Mouse (Mus musculus) small intestine, adult 2 months (tissue): ENCODE data around the gene Hsp90ab1. TPM values are rescaled to one million over a fixed set of nuclear protein-coding genes. Genes with fewer than 3 reads are reported as not detected.
A peak's percentile ranks its signal among the peaks of the same experiment; 100 is the strongest.

Experiments
- H3K27ac ChIP-seq: fragments of 200-500 bp; 2 replicates; pipeline ENCODE4 v1.5.1; 2012; ENCODE audit warnings: low read depth, low read length, control low read depth, inconsistent platforms; ENCODE audit not compliant: insufficient read depth
- H3K27me3 ChIP-seq: fragments of 200-500 bp; 2 replicates; pipeline ENCODE4 v1.6.1; 2012; ENCODE audit warnings: mild to moderate bottlenecking, moderate library complexity, low read length, inconsistent platforms; ENCODE audit not compliant: control insufficient read depth, insufficient read depth
- H3K36me3 ChIP-seq: fragments of 200-500 bp; 2 replicates; pipeline ENCODE4 v1.6.1; 2012; ENCODE audit warnings: mild to moderate bottlenecking, low read length, control low read depth, inconsistent platforms; ENCODE audit not compliant: control insufficient read depth, insufficient read depth
- H3K4me1 ChIP-seq: fragments of 200-500 bp; 2 replicates; pipeline ENCODE4 v1.6.1; 2012; ENCODE audit warnings: low read length, inconsistent platforms, mixed read lengths; ENCODE audit not compliant: control insufficient read depth, insufficient read depth, insufficient read length
- H3K4me3 ChIP-seq: fragments of 200-500 bp; 2 replicates; pipeline ENCODE4 v1.5.1; 2012; ENCODE audit warnings: low read depth, mild to moderate bottlenecking, control low read depth, inconsistent platforms, low read length, moderate library complexity
- CTCF ChIP-seq: fragments of 200-500 bp; IDR thresholded peaks from 2 replicates; pipeline ENCODE4 v1.5.1; 2012; ENCODE audit warnings: low read depth, mild to moderate bottlenecking, control low read depth, inconsistent platforms, low read length, moderate library complexity, mixed read lengths; ENCODE audit not compliant: insufficient replicate concordance, insufficient read length; ENCODE audit errors: extremely low read depth
- POLR2A ChIP-seq: fragments of 200-500 bp; IDR thresholded peaks from 2 replicates; pipeline ENCODE4 v1.6.1; 2012; ENCODE audit warnings: low read depth, mild to moderate bottlenecking, control low read depth, inconsistent platforms, low read length, moderate library complexity
- WGBS: fragments of 180-500 bp; shearing (Covaris S2); methylation state at CpG from one replicate; pipeline ENCODE4 v1.1.7; 2018; 5-methylcytosine and 5-hydroxymethylcytosine counted together
- polyA plus RNA-seq: library from polyadenylated mRNA; depleted of rRNA; stranded (reverse); fragments of >200 nt; gene quantifications from 2 replicates; pipeline ENCODE4 v1.2.3, GENCODE M21; 2012

Hsp90ab1 gene
- polyA plus RNA-seq, 1 experiment, result 157 TPM

GRCm38 (mm10) chr17:45563655-45564530 is 9.2 kb downstream of the Hsp90ab1 start, which contains the start of gene Slc35b2:
TSS of gene Slc35b2 (plus strand) at chr17:45563874.
- peaks cover 7% of the 10 kb centered on the region; the same call in 1 of the 2 replicates for H3K4me1 ChIP-seq
- peak within 1 kb of the TSS; percentile 89 for H3K4me3 ChIP-seq
- TF ChIP-seq POLR2A (peak; percentile 52), CTCF (peak; percentile 79)
- peaks cover 27% of the 10 kb centered on the region for H3K36me3 ChIP-seq
- WGBS, result under 1% methylated on average over 61 of the region's 61 CpGs
- peak within 1 kb of the TSS; percentile 11 for H3K27ac ChIP-seq
- no peaks in the 10 kb centered on the region for H3K27me3 ChIP-seq

- H3K27ac ChIP-seq, result no peak overlapping the region; the same call in 1 of the 2 replicates
- 72% methylated on average over 12 of the region's 12 CpGs for WGBS
- no peak overlapping the region for H3K4me3 ChIP-seq
- peaks cover 21% of the 10 kb centered on the region for H3K36me3 ChIP-seq
- H3K27me3 ChIP-seq, result no peaks in the 10 kb centered on the region
- peaks cover 10% of the 10 kb centered on the region for H3K4me1 ChIP-seq
- TF ChIP-seq POLR2A, result no peak
- TF ChIP-seq CTCF, result no peak
Measured at GRCm38 (mm10) chr17:45563216-45563615, 9.9 kb downstream of the Hsp90ab1 start.

GRCm38 (mm10) chr17:45559732-45560525 is 13.1 kb downstream of the Hsp90ab1 start:
- no peaks in the 10 kb centered on the region for H3K36me3 ChIP-seq
- peaks cover 10% of the 10 kb centered on the region for H3K4me1 ChIP-seq
- no peak overlapping the region for H3K4me3 ChIP-seq
- TF ChIP-seq POLR2A, result no peak
- no peak for TF ChIP-seq CTCF
- WGBS, result 79% methylated on average over 15 of the region's 15 CpGs
- no peak overlapping the region for H3K27ac ChIP-seq
- H3K27me3 ChIP-seq, result no peaks in the 10 kb centered on the region

- Histone ChIP-seq H3K4me3 (peak overlapping the region; percentile 61), H3K36me3 (no peaks in the 10 kb centered on the region), H3K27me3 (no peaks in the 10 kb centered on the region; the same call in 1 of the 2 replicates), H3K4me1 (peaks cover 7% of the 10 kb centered on the region), H3K27ac (peak overlapping the region; percentile 21; the same call in 1 of the 2 replicates)
- TF ChIP-seq CTCF (no peak), POLR2A (no peak)
- WGBS, result 66% methylated on average over 16 of the region's 16 CpGs
Measured at GRCm38 (mm10) chr17:45557998-45558862, 14.8 kb downstream of the Hsp90ab1 start.

GRCm38 (mm10) chr17:45557246-45557824 is 15.7 kb downstream of the Hsp90ab1 start:
- Histone ChIP-seq H3K27ac (peak overlapping the region; percentile 61), H3K4me3 (peak overlapping the region; percentile 61), H3K36me3 (no peaks in the 10 kb centered on the region), H3K27me3 (no peaks in the 10 kb centered on the region; the same call in 1 of the 2 replicates), H3K4me1 (peaks cover 7% of the 10 kb centered on the region)
- 86% methylated on average over 7 of the region's 7 CpGs for WGBS
- TF ChIP-seq POLR2A, result no peak
- TF ChIP-seq CTCF, result no peak

GRCm38 (mm10) chr17:45556514-45557245 is 16.4 kb downstream of the Hsp90ab1 start:
- WGBS, result 68% methylated on average over 3 of the region's 3 CpGs
- H3K36me3 ChIP-seq, result no peaks in the 10 kb centered on the region
- H3K4me3 ChIP-seq, result peak overlapping the region; percentile 75
- peak overlapping the region; percentile 61 for H3K27ac ChIP-seq
- TF ChIP-seq POLR2A, result no peak
- no peak for TF ChIP-seq CTCF
- H3K27me3 ChIP-seq, result no peaks in the 10 kb centered on the region; the same call in 1 of the 2 replicates
- peaks cover 7% of the 10 kb centered on the region for H3K4me1 ChIP-seq
